Comparison of ENCODE assay signal across 24 mouse cellular contexts in genomic region chr1:19103776-19104142, GRCm38 (mm10). TPM values are rescaled to one million over a fixed set of nuclear protein-coding genes. Genes with fewer than 3 reads are reported as not detected.
DNase-seq lines count a peak whose midpoint lies in the region; ATAC-seq and TF ChIP-seq lines count a peak whose summit lies in the region.
"Had no signal": no experiment of that assay in that cellular context is flagged by ENCODE, and none has a peak within 500 bp of the region (broad histone marks: within the 10 kb centered on the region; RNA-seq: fewer than 3 reads in every experiment).

No protein-coding gene starts in this region.

- no peak overlapping the region for H3K27ac ChIP-seq in ES-Bruce4 (ENCODE audit: insufficient read depth, low read length)
- H3K27ac ChIP-seq in forebrain, embryonic 14.5 days (ENCODE audit: low read depth, low read length): peak overlapping the region; percentile 5; the same call in 1 of the 2 replicates
- H3K27ac ChIP-seq in midbrain, embryonic 14.5 days (replicated peaks; ENCODE audit: low read depth, low read length): peak overlapping the region; percentile 91
- H3K27ac ChIP-seq: heart, adult 2 months; left cerebral cortex, adult 2 months; limb, embryonic 12.5 days; liver, embryonic 13.5 days; lung, embryonic 15.5 days; stomach, embryonic 15.5 days had no signal

- TF ChIP-seq CTCF in ES-Bruce4 (IDR thresholded peaks at IDR 0.05; ENCODE audit: low read depth, low read length): no peak

- TF ChIP-seq POLR2A in ES-Bruce4 (IDR thresholded peaks at IDR 0.05; ENCODE audit: insufficient read depth, low read length): no peak

- DNase-seq in embryo, embryonic 11 days: peak; percentile 22
- DNase-seq in embryo, embryonic 10 days (ENCODE audit: low spot score): no peak
- no peak for DNase-seq in forebrain, embryonic 14.5 days (ENCODE audit: low spot score)
- no peak for DNase-seq in midbrain, embryonic 14.5 days
- no peak for DNase-seq in right cerebral cortex, adult 18-20 months
- DNase-seq in left cerebral cortex, postnatal 36 days (ENCODE audit: low spot score in 2 of 2): no peak
- DNase-seq in urinary bladder, postnatal 14 days (ENCODE audit: low spot score): no peak
- DNase-seq: adrenal gland, postnatal 25 days; cerebellum, adult 8-10 months; gastrocnemius, postnatal 14 days; heart, adult 2 months; kidney, adult 18-20 months; kidney, postnatal 10 days; liver, embryonic 13.5 days; spleen, adult 18-20 months; thymus, adult 2 months had no signal

- no peaks in the 10 kb centered on the region for H3K36me3 ChIP-seq in ES-Bruce4 (ENCODE audit: control insufficient read depth, insufficient read depth, low read length, poor library complexity, severe bottlenecking)
- no peaks in the 10 kb centered on the region for H3K36me3 ChIP-seq in forebrain, embryonic 14.5 days (ENCODE audit: control insufficient read depth, insufficient read depth, low read length)
- H3K36me3 ChIP-seq in midbrain, embryonic 14.5 days (ENCODE audit: control insufficient read depth, insufficient read depth, low read length): no peaks in the 10 kb centered on the region
- H3K36me3 ChIP-seq: limb, embryonic 12.5 days; liver, embryonic 13.5 days; lung, embryonic 15.5 days; stomach, embryonic 15.5 days had no signal

- H3K9ac ChIP-seq in ES-Bruce4 (ENCODE audit: low read depth, poor library complexity, severe bottlenecking): no peak overlapping the region
- H3K9ac ChIP-seq in forebrain, embryonic 14.5 days (ENCODE audit: low read length): no peak overlapping the region
- peak overlapping the region; percentile 61 for H3K9ac ChIP-seq in midbrain, embryonic 14.5 days (replicated peaks; ENCODE audit: low read length)
- H3K9ac ChIP-seq: limb, embryonic 12.5 days; liver, embryonic 13.5 days; lung, embryonic 15.5 days; stomach, embryonic 15.5 days had no signal

- peak overlapping the region; percentile 31 for H3K4me3 ChIP-seq in ES-Bruce4 (ENCODE audit: low read depth, low read length)
- H3K4me3 ChIP-seq in forebrain, embryonic 14.5 days (ENCODE audit: low read depth, low read length): peak overlapping the region; percentile 6; the same call in 1 of the 2 replicates
- peak overlapping the region; percentile 39 for H3K4me3 ChIP-seq in midbrain, embryonic 14.5 days (replicated peaks; ENCODE audit: low read depth, low read length)
- H3K4me3 ChIP-seq: heart, adult 2 months; left cerebral cortex, adult 2 months; limb, embryonic 12.5 days; liver, embryonic 13.5 days; lung, embryonic 15.5 days; stomach, embryonic 15.5 days had no signal

- peaks cover 1% of the 10 kb centered on the region for H3K4me1 ChIP-seq in ES-Bruce4 (ENCODE audit: control insufficient read depth, insufficient read depth, low read length)
- H3K4me1 ChIP-seq in forebrain, embryonic 14.5 days (ENCODE audit: control insufficient read depth, insufficient read depth, low read length): no peaks in the 10 kb centered on the region
- no peaks in the 10 kb centered on the region for H3K4me1 ChIP-seq in midbrain, embryonic 14.5 days (ENCODE audit: control insufficient read depth, insufficient read depth, low read length)
- H3K4me1 ChIP-seq: limb, embryonic 12.5 days; liver, embryonic 13.5 days; lung, embryonic 15.5 days; stomach, embryonic 15.5 days had no signal

- peaks cover 35% of the 10 kb centered on the region for H3K27me3 ChIP-seq in ES-Bruce4 (ENCODE audit: control insufficient read depth, insufficient read depth, low read length, poor library complexity, severe bottlenecking)
- peaks cover 94% of the 10 kb centered on the region for H3K27me3 ChIP-seq in forebrain, embryonic 14.5 days (replicated peaks; ENCODE audit: control insufficient read depth, insufficient read depth, low read length)
- H3K27me3 ChIP-seq in midbrain, embryonic 14.5 days (ENCODE audit: control insufficient read depth, insufficient read depth, low read length): peaks cover 86% of the 10 kb centered on the region

- no peak for TF ChIP-seq EP300 in ES-Bruce4 (IDR thresholded peaks at IDR 0.05; ENCODE audit: insufficient read depth, low read depth, low read length)

- intact Hi-C loops in left cerebral cortex, postnatal 36 days (cut with DNase I): loop anchor here (5.0 kb wide), 1 partner anchor 134 kb away; no protein-coding TSS in a partner anchor

- H3K4me2 ChIP-seq in forebrain, embryonic 14.5 days (ENCODE audit: low read length): no peak overlapping the region
- H3K4me2 ChIP-seq in midbrain, embryonic 14.5 days (ENCODE audit: low read length): peak overlapping the region; percentile 53
- H3K4me2 ChIP-seq: limb, embryonic 12.5 days; liver, embryonic 13.5 days; lung, embryonic 15.5 days; stomach, embryonic 15.5 days had no signal

- WGBS in forebrain, embryonic 14.5 days: under 1% methylated on average over 10 of the region's 10 CpGs
- WGBS in midbrain, embryonic 14.5 days: under 1% methylated on average over 10 of the region's 10 CpGs

- ATAC-seq in forebrain, embryonic 14.5 days: peak; percentile 10; the same call in 1 of the 2 replicates
- 0 out of 2 replicates have a peak, but pooled peaks have one; percentile 1 for ATAC-seq in midbrain, embryonic 14.5 days (ENCODE audit: low FRiP score, low TSS enrichment)

- no peaks in the 10 kb centered on the region for H3K9me3 ChIP-seq in ES-Bruce4 (replicated peaks; ENCODE audit: control insufficient read depth, insufficient read depth, low read length, poor library complexity, severe bottlenecking)
- no peaks in the 10 kb centered on the region for H3K9me3 ChIP-seq in forebrain, embryonic 14.5 days (replicated peaks; ENCODE audit: control insufficient read depth, low read length)
- H3K9me3 ChIP-seq in midbrain, embryonic 14.5 days (ENCODE audit: control insufficient read depth, low read length): no peaks in the 10 kb centered on the region
- H3K9me3 ChIP-seq: limb, embryonic 12.5 days; liver, embryonic 13.5 days; lung, embryonic 15.5 days; stomach, embryonic 15.5 days had no signal

RNA-seq across cellular contexts. Expression of gene Tfap2d, which starts 0.9 kb away (rescaled TPM):
- not detected in 2 replicates for polyA plus RNA-seq in ES-Bruce4 (2011; ENCODE audit: insufficient read depth, insufficient read length, low read depth, missing spikeins)
- 9.6 and 12.9 TPM in 2 replicates for polyA plus RNA-seq in forebrain, embryonic 14.5 days (2014; fragmentation: Nextera tagmentation; extraction: Ambion mirVana)
- polyA plus RNA-seq in midbrain, embryonic 14.5 days (2014; fragmentation: Nextera tagmentation; extraction: Ambion mirVana): 73.8 and 75.5 TPM in 2 replicates
- total RNA-seq in left cerebral cortex, postnatal 36 days (2021): 1 to 10 TPM; 3.1 to 3.5 TPM
- total RNA-seq: adrenal gland, postnatal 25 days; common myeloid progenitor, adult 5-6 weeks; gastrocnemius, postnatal 14 days; heart, adult 2 months; neutrophil, adult 5-6 weeks had no signal
- polyA plus RNA-seq: heart, adult 2 months; heart, embryonic 16.5 days; limb, embryonic 12.5 days; lung, embryonic 15.5 days; thymus, adult 2 months had no signal
